Mouse (Mus musculus): ENCODE data around the gene Pls1.

Pls1 gene

DNA sequence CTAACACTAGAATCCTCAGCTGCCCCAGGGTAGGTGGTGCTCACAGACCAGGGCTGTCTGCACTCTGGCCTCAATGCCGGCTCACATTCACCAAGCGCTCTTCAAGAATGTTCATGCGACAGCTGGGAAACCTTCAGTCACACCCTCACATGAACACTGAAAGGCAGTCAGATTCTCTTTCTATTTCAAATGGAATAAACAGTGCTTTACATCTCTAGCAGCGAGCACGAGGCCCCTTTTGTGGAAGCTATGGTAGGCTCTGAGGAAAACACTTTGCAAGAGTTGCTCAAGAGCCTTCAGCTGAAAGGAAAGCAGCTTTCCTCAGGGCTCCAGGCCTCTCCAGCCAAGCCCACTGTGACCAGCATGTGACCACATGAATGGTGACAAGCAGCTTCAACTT, 139.7 kb downstream of the Pls1 start:
- in situ Hi-C loops (cut with MseI, MboI), result no loop called here

DNA sequence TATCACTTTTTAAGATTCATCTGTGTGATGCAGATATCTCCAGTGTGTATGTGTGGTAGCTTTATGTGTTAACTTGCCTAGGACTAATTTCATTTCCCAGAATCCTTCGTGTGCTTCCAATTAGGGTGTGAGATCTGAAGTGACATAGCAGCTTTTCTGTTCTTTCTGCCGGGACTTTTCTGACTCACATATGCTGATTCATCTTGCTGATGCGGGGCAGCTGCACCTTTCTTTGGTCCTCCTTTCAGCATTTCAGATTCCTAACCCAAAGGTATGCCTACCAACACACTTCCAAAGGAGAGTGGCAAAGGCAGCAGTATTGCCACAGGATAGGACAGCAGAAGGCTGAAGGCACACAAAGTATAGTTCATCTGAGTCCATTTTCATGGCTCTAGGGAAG, 141.0 kb downstream of the Pls1 start:
- in situ Hi-C loops (cut with MseI, MboI), result no loop called here

All from mouse trophoblast stem cell (cell line).